27 mouse cellular contexts compared by ENCODE assay signal in genomic region chr13:46337791-46338190, GRCm38 (mm10).
DNase-seq lines count a peak whose midpoint lies in the region; ATAC-seq and TF ChIP-seq lines count a peak whose summit lies in the region.
"Had no signal": no experiment of that assay in that cellular context is flagged by ENCODE, and none has a peak within 500 bp of the region (broad histone marks: within the 10 kb centered on the region; RNA-seq: fewer than 3 reads in every experiment).

No protein-coding gene starts in this region.

- TF ChIP-seq POLR2A in spleen, adult 2 months (IDR thresholded peaks at IDR 0.05; ENCODE audit: low read depth, low read length) = no peak

- no peak overlapping the region for H3K4me3 ChIP-seq in spleen, adult 2 months (ENCODE audit: extremely low read depth, insufficient read depth, insufficient read length)
- H3K4me3 ChIP-seq in liver, postnatal 0 days (ENCODE audit: low read depth, low read length) = no peak overlapping the region
- H3K4me3 ChIP-seq: embryonic facial prominence, embryonic 12.5 days; erythroblast, embryonic 14.5 days; forebrain, embryonic 13.5 days; heart, embryonic 13.5 days; hindbrain, embryonic 15.5 days; kidney, embryonic 15.5 days; limb, embryonic 12.5 days; liver, embryonic 12.5 days; neural tube, embryonic 12.5 days had no signal

- H3K27me3 ChIP-seq in spleen, adult 2 months (ENCODE audit: control insufficient read depth, insufficient read depth, low read length) = no peaks in the 10 kb centered on the region
- H3K27me3 ChIP-seq in splenic B cell, adult 2 months (ENCODE audit: control insufficient read depth, insufficient read depth, low read length, poor library complexity, severe bottlenecking) = no peaks in the 10 kb centered on the region; the same call in 1 of the 2 replicates
- H3K27me3 ChIP-seq in liver, postnatal 0 days (ENCODE audit: insufficient read depth, low read length) = no peaks in the 10 kb centered on the region
- H3K27me3 ChIP-seq: embryonic facial prominence, embryonic 12.5 days; forebrain, embryonic 13.5 days; heart, embryonic 13.5 days; hindbrain, embryonic 15.5 days; kidney, embryonic 15.5 days; limb, embryonic 12.5 days; liver, embryonic 12.5 days; neural tube, embryonic 12.5 days had no signal

- peaks cover 12% of the 10 kb centered on the region; the same call in 1 of the 2 replicates for H3K4me1 ChIP-seq in spleen, adult 2 months (ENCODE audit: control insufficient read depth, insufficient read depth, insufficient read length)
- H3K4me1 ChIP-seq in liver, postnatal 0 days (ENCODE audit: insufficient read depth) = peaks cover 4% of the 10 kb centered on the region; the same call in 1 of the 2 replicates
- H3K4me1 ChIP-seq: embryonic facial prominence, embryonic 12.5 days; forebrain, embryonic 13.5 days; heart, embryonic 13.5 days; hindbrain, embryonic 15.5 days; neural tube, embryonic 12.5 days had no signal

- no peak for TF ChIP-seq CTCF in spleen, adult 2 months (IDR thresholded peaks at IDR 0.05; ENCODE audit: extremely low read depth, insufficient read depth, insufficient read length, insufficient replicate concordance)
- no peak for TF ChIP-seq CTCF in liver, postnatal 0 days (IDR thresholded peaks at IDR 0.05; ENCODE audit: low read depth)

- H3K4me2 ChIP-seq in liver, postnatal 0 days (ENCODE audit: low read depth, low read length) = no peak overlapping the region
- H3K4me2 ChIP-seq: embryonic facial prominence, embryonic 12.5 days; forebrain, embryonic 13.5 days; heart, embryonic 13.5 days; hindbrain, embryonic 15.5 days; kidney, embryonic 15.5 days; limb, embryonic 12.5 days; liver, embryonic 12.5 days; lung, embryonic 14.5 days; midbrain, embryonic 11.5 days; neural tube, embryonic 12.5 days had no signal

- ATAC-seq in liver, postnatal 0 days = no peak
- ATAC-seq: forebrain, embryonic 13.5 days; intestine, postnatal 0 days; liver, embryonic 12.5 days; Patski had no signal

- no peak for TF ChIP-seq EP300 in liver, postnatal 0 days (IDR thresholded peaks at IDR 0.05; ENCODE audit: low read depth)

- no peaks in the 10 kb centered on the region for H3K9me3 ChIP-seq in liver, postnatal 0 days (ENCODE audit: low read length)
- H3K9me3 ChIP-seq: embryonic facial prominence, embryonic 12.5 days; forebrain, embryonic 13.5 days; heart, embryonic 13.5 days; hindbrain, embryonic 15.5 days; kidney, embryonic 15.5 days; liver, embryonic 12.5 days; neural tube, embryonic 12.5 days had no signal

- WGBS in spleen, adult 2 months = 22% methylated on average over 2 of the region's 2 CpGs
- WGBS in liver, postnatal 0 days (ENCODE audit: insufficient replicate concordance) = 52% methylated on average over 2 of the region's 2 CpGs

- H3K9ac ChIP-seq in liver, postnatal 0 days (replicated peaks) = no peak overlapping the region
- H3K9ac ChIP-seq: embryonic facial prominence, embryonic 12.5 days; forebrain, embryonic 13.5 days; heart, embryonic 13.5 days; hindbrain, embryonic 15.5 days; kidney, embryonic 15.5 days; limb, embryonic 12.5 days; liver, embryonic 12.5 days; lung, embryonic 14.5 days; neural tube, embryonic 12.5 days had no signal

- peak overlapping the region; percentile 32; the same call in 1 of the 2 replicates for H3K27ac ChIP-seq in spleen, adult 2 months (ENCODE audit: insufficient read depth, low read length)
- no peak overlapping the region for H3K27ac ChIP-seq in liver, postnatal 0 days (ENCODE audit: low read depth)
- H3K27ac ChIP-seq: embryonic facial prominence, embryonic 12.5 days; forebrain, embryonic 13.5 days; heart, embryonic 13.5 days; hindbrain, embryonic 15.5 days; kidney, embryonic 15.5 days; limb, embryonic 12.5 days; liver, embryonic 12.5 days; neural tube, embryonic 12.5 days had no signal

- H3K36me3 ChIP-seq in spleen, adult 2 months (ENCODE audit: control insufficient read depth, insufficient read depth, low read length) = no peaks in the 10 kb centered on the region
- H3K36me3 ChIP-seq in splenic B cell, adult 2 months (ENCODE audit: control insufficient read depth, insufficient read depth, low read length, poor library complexity, severe bottlenecking) = no peaks in the 10 kb centered on the region
- no peaks in the 10 kb centered on the region for H3K36me3 ChIP-seq in liver, postnatal 0 days (replicated peaks; ENCODE audit: insufficient read depth, low read length)
- H3K36me3 ChIP-seq: embryonic facial prominence, embryonic 12.5 days; heart, embryonic 13.5 days; hindbrain, embryonic 15.5 days; kidney, embryonic 15.5 days; limb, embryonic 12.5 days; liver, embryonic 12.5 days; neural tube, embryonic 12.5 days had no signal

- DNase-seq in spleen, adult 2 months (ENCODE audit: low read depth in 1 of 2, low spot score in 2 of 2) = peak; percentile 16 to 69
- no peak for DNase-seq in spleen, postnatal 14 days (ENCODE audit: low spot score in 2 of 2)
- peak; percentile 63 for DNase-seq in CD4-positive, CD25-positive, alpha-beta regulatory T cell, adult 2 months (ENCODE audit: low read depth, low spot score)
- DNase-seq in induced T-regulatory cell, adult 2 months (ENCODE audit: low read depth) = peak; percentile 72
- peak; percentile 88 for DNase-seq in splenic B cell, adult 2 months (ENCODE audit: low read depth, low spot score)
- no peak for DNase-seq in retina, postnatal 1 day
- DNase-seq in liver, postnatal 0 days = no peak
- DNase-seq: adrenal gland, postnatal 14 days; cerebellum, adult 9-11 months; gastrocnemius, postnatal 36 days; heart, postnatal 36 days; kidney, postnatal 4 days; layer of hippocampus, adult 9-11 months; lung, embryonic 14.5 days; lung, postnatal 4 days had no signal

Comparison
In these comparisons a context has a peak if more than half of its experiments do, and no peak if none do; other contexts are left out.
1. DNase-seq: peak in spleen, adult 2 months (2 of 2), CD4-positive, CD25-positive, alpha-beta regulatory T cell, adult 2 months (single experiment), induced T-regulatory cell, adult 2 months (single experiment) and splenic B cell, adult 2 months (single experiment); none in spleen, postnatal 14 days (0 of 2), retina, postnatal 1 day (single experiment) and liver, postnatal 0 days (single experiment).